Mouse (Mus musculus) heart, adult 2 months (tissue): ENCODE results near the gene Ankrd13a. TPM values are rescaled to one million over a fixed set of nuclear protein-coding genes. Genes with fewer than 3 reads are reported as not detected.

ENCODE experiments used
- DNase-seq, 2 experiments: peaks; one replicate each; pipeline ENCODE4 v3.0.0; 2021
- H3K27ac ChIP-seq: fragments of 200-600 bp; 2 replicates; pipeline ENCODE4 v1.8.1; 2022
- H3K27me3 ChIP-seq: fragments of 200-500 bp; 2 replicates; pipeline ENCODE4 v1.6.1; 2012; ENCODE audit warnings: mild to moderate bottlenecking, low read length, inconsistent platforms, mixed read lengths; ENCODE audit not compliant: control insufficient read depth, insufficient read depth
- H3K36me3 ChIP-seq: fragments of 200-500 bp; 2 replicates; pipeline ENCODE4 v1.6.1; 2012; ENCODE audit warnings: low read length, inconsistent platforms; ENCODE audit not compliant: control insufficient read depth, insufficient read depth
- H3K4me1 ChIP-seq: fragments of 200-500 bp; 2 replicates; pipeline ENCODE4 v1.6.1; 2011; ENCODE audit warnings: low read length; ENCODE audit not compliant: control insufficient read depth, insufficient read depth
- H3K4me3 ChIP-seq: fragments of 200-600 bp; 2 replicates; pipeline ENCODE4 v1.8.1; 2022
- H3K79me2 ChIP-seq: fragments of 200-500 bp; replicated peaks from 2 replicates; pipeline ENCODE4 v1.6.1; 2012; ENCODE audit warnings: mild to moderate bottlenecking, inconsistent platforms, low read length, moderate library complexity, mixed read lengths; ENCODE audit not compliant: control insufficient read depth, insufficient read depth
- H3K9ac ChIP-seq: fragments of 200-500 bp; 2 replicates; pipeline ENCODE4 v1.6.1; 2012; ENCODE audit warnings: low read depth, mild to moderate bottlenecking, control low read depth, inconsistent platforms, low read length, mixed read lengths
- CTCF ChIP-seq: fragments of 200-600 bp; IDR thresholded peaks from 2 replicates; pipeline ENCODE4 v1.8.1; 2022; ENCODE audit warnings: antibody characterized with exemption, mild to moderate bottlenecking, moderate library complexity
- EP300 ChIP-seq: fragments of 200-500 bp; IDR thresholded peaks from 2 replicates; pipeline ENCODE4 v1.6.1; 2011; ENCODE audit warnings: low read depth, low read length, control low read depth; ENCODE audit not compliant: insufficient read depth
- POLR2A ChIP-seq: fragments of 200-500 bp; IDR thresholded peaks from 2 replicates; pipeline ENCODE4 v1.6.1; 2011; ENCODE audit warnings: mild to moderate bottlenecking, low read depth, low read length, control low read depth; ENCODE audit not compliant: insufficient read depth
- WGBS: fragments of 180-500 bp; shearing (Covaris S2); methylation state at CpG from one replicate; pipeline ENCODE4 v1.1.7; 2018; 5-methylcytosine and 5-hydroxymethylcytosine counted together
- intact Hi-C: fragments of 180-260 bp; cut with DNase I; formaldehyde crosslinking; loops from one replicate; pipeline ENCODE4 v1.15.1; 2025
- polyA plus RNA-seq: library from polyadenylated mRNA; depleted of rRNA; stranded (reverse); fragments of >200 nt; gene quantifications from 2 replicates; pipeline ENCODE4 v1.2.3, GENCODE M21; 2012
- total RNA-seq, 2 experiments: library from RNA; stranded (reverse); gene quantifications; 2 replicates each; pipeline ENCODE4 v1.2.3; 2021

The Ankrd13a gene
- total and polyA plus RNA-seq, 3 experiments, result 21.3 to 32.9 (median 31.4) TPM

DNA sequence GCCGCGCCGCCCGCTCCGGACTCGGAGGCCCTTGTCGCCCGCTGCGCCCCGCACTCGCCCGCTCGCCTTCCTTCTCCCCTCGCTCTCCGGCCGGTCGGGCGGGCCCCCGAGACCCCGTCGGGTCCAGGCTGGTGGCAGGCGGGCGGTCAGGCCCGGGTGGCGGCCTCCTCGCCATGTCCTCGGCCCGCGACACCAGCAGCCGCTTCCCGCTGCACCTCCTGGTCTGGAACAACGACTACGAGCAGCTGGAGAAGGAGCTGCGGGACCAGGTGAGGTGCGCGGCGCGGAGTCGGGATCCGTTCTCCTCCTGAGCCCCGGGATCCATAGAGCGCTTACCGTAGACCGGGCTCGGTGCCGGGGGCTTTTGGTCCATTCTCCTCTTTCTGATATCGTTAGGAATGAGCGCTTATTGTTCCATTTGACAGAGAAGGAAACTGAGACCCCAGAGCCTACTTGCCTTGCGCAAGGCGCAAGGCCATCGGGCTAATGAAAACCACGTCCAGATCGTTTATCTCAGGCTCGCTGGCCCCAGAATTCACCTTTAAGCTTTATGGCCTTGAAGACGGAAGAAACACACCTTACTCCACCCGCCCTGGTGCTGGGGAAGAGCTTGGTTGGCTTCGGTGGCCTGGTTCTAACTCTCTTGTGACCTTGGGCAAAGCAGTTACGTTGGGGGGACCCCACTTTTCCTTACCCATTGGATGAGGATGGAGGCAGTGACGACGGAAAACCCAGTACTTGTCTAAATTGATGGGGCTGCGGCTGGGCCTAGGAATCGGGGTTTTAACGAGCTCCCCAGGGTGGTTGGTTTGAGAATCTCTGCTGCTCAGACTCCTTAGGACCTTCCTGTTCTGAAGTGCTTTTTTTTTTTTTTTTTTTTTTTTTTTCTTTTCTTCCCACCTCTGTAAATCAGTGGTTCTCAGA lies 841 bp downstream of the Ankrd13a start, which contains the start of gene Git2:
TSS of gene Git2 (minus strand) at position 462 of the 924 bp plus-strand sequence.
- H3K4me3 ChIP-seq, result peak within 1 kb of the TSS; percentile 86
- peak; percentile 17 to 44 for DNase-seq
- H3K79me2 ChIP-seq, result peaks cover 11% of the 10 kb centered on the region
- peak within 1 kb of the TSS; percentile 97 for H3K9ac ChIP-seq
- peak within 1 kb of the TSS; percentile 99 for H3K27ac ChIP-seq
- H3K36me3 ChIP-seq, result no peaks in the 10 kb centered on the region; the same call in 1 of the 2 replicates
- H3K4me1 ChIP-seq, result peaks cover 9% of the 10 kb centered on the region
- 2% methylated on average over 58 of the region's 63 CpGs for WGBS
- intact Hi-C loops, result no loop called here
- no peaks in the 10 kb centered on the region for H3K27me3 ChIP-seq
- no peak for TF ChIP-seq POLR2A
- TF ChIP-seq EP300, result no peak
- no peak for TF ChIP-seq CTCF

DNA sequence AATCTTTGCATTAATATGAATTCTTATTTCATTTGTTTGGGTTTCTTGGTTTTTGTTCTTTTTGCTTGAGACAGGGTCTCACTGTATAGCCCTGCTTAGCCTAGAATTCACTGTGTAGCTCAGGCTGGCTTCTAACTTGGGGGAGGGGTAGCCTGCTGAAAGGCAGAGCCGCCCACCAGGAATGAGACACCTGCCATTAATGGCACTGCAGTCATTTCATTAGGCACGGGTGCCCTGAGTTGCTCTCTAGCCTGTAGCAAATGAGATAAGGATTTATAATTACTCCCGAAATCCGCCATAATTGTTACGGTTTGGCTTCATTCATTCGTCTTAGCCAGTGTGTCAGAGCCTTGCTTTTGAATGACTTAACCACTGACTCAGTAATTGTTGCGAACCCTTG lies 1.7 kb downstream of the Ankrd13a start:
- Histone ChIP-seq H3K27ac (no peak overlapping the region), H3K79me2 (peaks cover 10% of the 10 kb centered on the region), H3K9ac (no peak overlapping the region), H3K36me3 (no peaks in the 10 kb centered on the region), H3K4me1 (peaks cover 7% of the 10 kb centered on the region), H3K27me3 (no peaks in the 10 kb centered on the region), H3K4me3 (peak overlapping the region; percentile 86; the same call in 1 of the 2 replicates)
- TF ChIP-seq POLR2A, result no peak
- no peak for TF ChIP-seq CTCF
- TF ChIP-seq EP300, result no peak
- intact Hi-C loops, result no loop called here
- WGBS, result 80% methylated on average over 7 of the region's 7 CpGs
- no peak for DNase-seq

DNA sequence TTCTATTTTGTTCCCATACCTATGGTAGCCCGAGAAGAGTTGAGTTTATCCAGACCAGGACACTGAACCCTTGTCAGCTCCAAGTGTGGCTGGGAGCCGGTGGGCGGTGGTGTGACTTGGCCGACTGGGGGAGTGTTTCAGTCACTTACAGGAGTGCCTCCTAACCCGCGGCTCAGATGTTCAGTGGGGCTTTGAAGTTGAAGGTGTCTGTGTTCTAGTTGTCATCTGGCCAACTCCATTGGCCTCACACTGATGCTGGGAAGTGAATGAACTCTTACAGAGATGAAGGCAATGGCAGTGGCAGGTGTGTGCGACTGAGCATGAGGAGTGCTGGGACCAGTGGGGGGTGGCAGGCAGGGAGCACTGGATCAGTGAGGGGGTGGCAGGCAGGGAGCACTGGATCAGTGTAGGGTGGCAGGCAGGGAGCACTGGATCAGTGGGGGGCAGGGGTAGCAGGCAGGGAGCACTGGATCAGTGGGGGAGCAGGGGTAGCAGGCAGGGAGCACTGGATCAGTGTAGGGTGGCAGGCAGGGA lies 5.5 kb downstream of the Ankrd13a start:
- TF ChIP-seq EP300 (no peak), POLR2A (no peak), CTCF (no peak)
- intact Hi-C loops, result no loop called here
- H3K36me3 ChIP-seq, result no peaks in the 10 kb centered on the region
- no peaks in the 10 kb centered on the region for H3K27me3 ChIP-seq
- no peak overlapping the region for H3K4me3 ChIP-seq
- H3K27ac ChIP-seq, result no peak overlapping the region
- peaks cover 7% of the 10 kb centered on the region for H3K79me2 ChIP-seq
- 60% methylated on average over 7 of the region's 7 CpGs for WGBS
- H3K4me1 ChIP-seq, result peaks cover 8% of the 10 kb centered on the region
- H3K9ac ChIP-seq, result no peak overlapping the region
- no peak for DNase-seq

GRCm38 (mm10) chr5:114780912-114781311 lies 6.4 kb downstream of the Ankrd13a start:
- Histone ChIP-seq H3K27ac (no peak overlapping the region), H3K4me1 (peaks cover 9% of the 10 kb centered on the region), H3K36me3 (no peaks in the 10 kb centered on the region), H3K79me2 (peaks cover 6% of the 10 kb centered on the region), H3K27me3 (no peaks in the 10 kb centered on the region), H3K4me3 (no peak overlapping the region), H3K9ac (no peak overlapping the region)
- TF ChIP-seq POLR2A (no peak), EP300 (no peak), CTCF (no peak)
- intact Hi-C loops, result no loop called here
- no peak for DNase-seq
- WGBS, result 80% methylated on average over 7 of the region's 7 CpGs

DNA sequence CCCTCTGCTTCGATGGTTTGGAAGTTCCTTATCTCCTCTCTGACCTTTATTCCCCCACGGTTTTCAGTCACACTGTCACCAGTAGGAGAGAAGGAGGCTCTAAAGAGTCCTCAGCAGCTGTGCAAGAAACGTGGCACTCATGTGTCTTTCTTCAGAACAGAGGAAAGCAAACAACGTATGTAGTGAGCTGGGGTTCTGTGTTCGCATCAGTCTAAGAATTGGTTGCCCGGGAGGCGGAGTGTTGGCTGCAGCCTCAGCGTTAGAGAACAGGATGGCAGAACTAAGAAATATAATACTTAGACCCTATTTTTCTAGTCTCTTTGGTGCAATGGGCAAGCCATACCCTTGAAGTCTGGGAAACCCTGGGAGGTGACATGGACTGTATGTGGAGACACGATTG lies 8.5 kb downstream of the Ankrd13a start:
- Histone ChIP-seq H3K27ac (no peak overlapping the region), H3K4me1 (peaks cover 8% of the 10 kb centered on the region), H3K79me2 (peaks cover 8% of the 10 kb centered on the region), H3K9ac (no peak overlapping the region), H3K36me3 (no peaks in the 10 kb centered on the region), H3K4me3 (no peak overlapping the region), H3K27me3 (no peaks in the 10 kb centered on the region)
- intact Hi-C loops, result no loop called here
- TF ChIP-seq CTCF (no peak), POLR2A (no peak), EP300 (no peak)
- WGBS, result 72% methylated on average over 9 of the region's 9 CpGs
- DNase-seq, result no peak
